Comparison of ENCODE assay signal across 12 mouse cellular contexts in the genomic region with DNA sequence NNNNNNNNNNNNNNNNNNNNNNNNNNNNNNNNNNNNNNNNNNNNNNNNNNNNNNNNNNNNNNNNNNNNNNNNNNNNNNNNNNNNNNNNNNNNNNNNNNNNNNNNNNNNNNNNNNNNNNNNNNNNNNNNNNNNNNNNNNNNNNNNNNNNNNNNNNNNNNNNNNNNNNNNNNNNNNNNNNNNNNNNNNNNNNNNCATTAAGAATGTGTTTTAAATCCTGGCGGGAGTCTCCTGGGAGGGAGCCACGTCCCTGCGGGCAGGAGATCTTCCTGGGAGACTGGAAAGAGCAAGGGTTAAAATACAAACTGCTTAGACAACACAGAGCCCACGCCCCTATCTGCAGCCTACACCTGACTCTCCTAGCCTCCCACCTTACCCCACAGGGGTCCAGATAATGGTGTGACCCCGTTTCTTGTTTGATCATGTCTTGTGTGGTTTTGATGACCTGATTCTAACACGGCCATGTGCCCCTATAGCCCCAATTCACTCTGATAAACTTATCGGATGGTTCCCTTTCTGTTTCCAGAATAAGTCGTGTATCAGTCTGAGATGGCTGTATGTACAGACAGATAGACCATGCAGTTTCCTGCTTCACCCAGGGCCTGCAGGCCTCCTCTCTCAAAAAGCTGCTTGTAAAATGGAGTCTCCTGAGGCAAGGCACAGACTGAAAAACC.
DNase-seq lines count a peak whose midpoint lies in the region; ATAC-seq lines count a peak whose summit lies in the region.
"Had no signal": no experiment of that assay in that cellular context is flagged by ENCODE, and none has a peak within 500 bp of the region (broad histone marks: within the 10 kb centered on the region; RNA-seq: fewer than 3 reads in every experiment).

No protein-coding gene starts in this region.

- no peaks in the 10 kb centered on the region for H3K27me3 ChIP-seq in hindbrain, embryonic 12.5 days
- no peaks in the 10 kb centered on the region for H3K27me3 ChIP-seq in hindbrain, embryonic 16.5 days (replicated peaks; ENCODE audit: control insufficient read depth, insufficient read depth, low read length)
- H3K27me3 ChIP-seq in embryonic facial prominence, embryonic 15.5 days: no peaks in the 10 kb centered on the region
- H3K27me3 ChIP-seq in limb, embryonic 13.5 days: no peaks in the 10 kb centered on the region
- H3K27me3 ChIP-seq: liver, embryonic 13.5 days had no signal

- peaks cover 39% of the 10 kb centered on the region for H3K4me1 ChIP-seq in hindbrain, embryonic 12.5 days
- peaks cover 26% of the 10 kb centered on the region for H3K4me1 ChIP-seq in hindbrain, embryonic 16.5 days (ENCODE audit: control insufficient read depth, insufficient read depth, low read depth, low read length)
- H3K4me1 ChIP-seq in embryonic facial prominence, embryonic 15.5 days: peaks cover 38% of the 10 kb centered on the region
- H3K4me1 ChIP-seq in limb, embryonic 13.5 days: peaks cover 38% of the 10 kb centered on the region

- H3K4me2 ChIP-seq in hindbrain, embryonic 12.5 days (replicated peaks): no peak overlapping the region
- no peak overlapping the region for H3K4me2 ChIP-seq in hindbrain, embryonic 16.5 days (ENCODE audit: low read length)
- H3K4me2 ChIP-seq in embryonic facial prominence, embryonic 15.5 days (replicated peaks): no peak overlapping the region
- H3K4me2 ChIP-seq in limb, embryonic 13.5 days (replicated peaks): no peak overlapping the region
- H3K4me2 ChIP-seq: liver, embryonic 13.5 days had no signal

- no peak overlapping the region for H3K9ac ChIP-seq in hindbrain, embryonic 12.5 days
- no peak overlapping the region for H3K9ac ChIP-seq in hindbrain, embryonic 16.5 days (ENCODE audit: low read depth, low read length)
- no peak overlapping the region for H3K9ac ChIP-seq in embryonic facial prominence, embryonic 15.5 days
- H3K9ac ChIP-seq in limb, embryonic 13.5 days: no peak overlapping the region
- H3K9ac ChIP-seq: liver, embryonic 13.5 days had no signal

- DNase-seq in ES-CJ7 (ENCODE audit: low read depth, low spot score): peak; percentile 31
- DNase-seq in layer of hippocampus, adult 11-12 months (ENCODE audit: low spot score): no peak
- no peak for DNase-seq in ovary, postnatal 14 days (ENCODE audit: low spot score)
- DNase-seq in adrenal gland, postnatal 4 days (ENCODE audit: low spot score in 2 of 2): no peak
- DNase-seq: cerebellum, adult 18-20 months; liver, embryonic 13.5 days; lung, postnatal 36 days; thymus, postnatal 4 days had no signal

- H3K9me3 ChIP-seq in hindbrain, embryonic 12.5 days (replicated peaks): 0 out of 2 replicates have a peak, but pooled peaks cover 2% of the 10 kb centered on the region
- no peaks in the 10 kb centered on the region for H3K9me3 ChIP-seq in hindbrain, embryonic 16.5 days (ENCODE audit: control insufficient read depth, low read length)
- H3K9me3 ChIP-seq in embryonic facial prominence, embryonic 15.5 days (replicated peaks): no peaks in the 10 kb centered on the region; the same call in 1 of the 2 replicates
- peaks cover 13% of the 10 kb centered on the region; the same call in 1 of the 2 replicates for H3K9me3 ChIP-seq in limb, embryonic 13.5 days

- no peaks in the 10 kb centered on the region for H3K36me3 ChIP-seq in hindbrain, embryonic 12.5 days
- no peaks in the 10 kb centered on the region for H3K36me3 ChIP-seq in hindbrain, embryonic 16.5 days (ENCODE audit: control insufficient read depth, insufficient read depth, low read length)
- H3K36me3 ChIP-seq in embryonic facial prominence, embryonic 15.5 days: no peaks in the 10 kb centered on the region
- no peaks in the 10 kb centered on the region for H3K36me3 ChIP-seq in limb, embryonic 13.5 days
- H3K36me3 ChIP-seq: liver, embryonic 13.5 days had no signal

- ATAC-seq in hindbrain, embryonic 12.5 days (ENCODE audit: low FRiP score): no peak
- no peak; the same call in 1 of the 2 replicates for ATAC-seq in hindbrain, embryonic 16.5 days
- ATAC-seq in embryonic facial prominence, embryonic 15.5 days (ENCODE audit: insufficient number of reproducible peaks, low FRiP score, low TSS enrichment, low read depth): no peak
- ATAC-seq in limb, embryonic 13.5 days (ENCODE audit: low FRiP score, low read depth): no peak

- H3K27ac ChIP-seq in hindbrain, embryonic 12.5 days: 0 out of 2 replicates have a peak overlapping the region, but pooled peaks have one; percentile 4
- H3K27ac ChIP-seq in hindbrain, embryonic 16.5 days (ENCODE audit: low read depth, low read length): no peak overlapping the region
- peak overlapping the region; percentile 49 for H3K27ac ChIP-seq in embryonic facial prominence, embryonic 15.5 days (replicated peaks)
- peak overlapping the region; percentile 67 for H3K27ac ChIP-seq in limb, embryonic 13.5 days
- H3K27ac ChIP-seq: liver, embryonic 13.5 days had no signal

- 34% methylated on average over 8 of the region's 8 CpGs for WGBS in hindbrain, embryonic 12.5 days
- WGBS in hindbrain, embryonic 16.5 days: 32% methylated on average over 8 of the region's 8 CpGs
- 35% methylated on average over 8 of the region's 8 CpGs for WGBS in embryonic facial prominence, embryonic 15.5 days
- 34% methylated on average over 8 of the region's 8 CpGs for WGBS in limb, embryonic 13.5 days

- H3K4me3 ChIP-seq in hindbrain, embryonic 12.5 days: no peak overlapping the region
- no peak overlapping the region for H3K4me3 ChIP-seq in hindbrain, embryonic 16.5 days (ENCODE audit: low read length)
- no peak overlapping the region for H3K4me3 ChIP-seq in embryonic facial prominence, embryonic 15.5 days (replicated peaks)
- H3K4me3 ChIP-seq in limb, embryonic 13.5 days: no peak overlapping the region
- H3K4me3 ChIP-seq: liver, embryonic 13.5 days had no signal
